Mouse (Mus musculus): ENCODE results near the gene Gm1123. TPM values are rescaled to one million over a fixed set of nuclear protein-coding genes. Genes with fewer than 3 reads are reported as not detected.

Gene Gm1123
- total RNA-seq (2021), result under 1 TPM; 0.22 to 0.38 TPM
- long read RNA-seq, experiment 1, result 0 reads
- long read RNA-seq, experiment 2, result 0 reads

GRCm38 (mm10) chr9:99035575-99035974, at the start of gene Gm1123:
Gene Gm1123, minus strand, starts transcription at chr9:99035715.
- no peak for DNase-seq (ENCODE audit: low spot score in 2 of 2)
- Histone ChIP-seq H3K4me3 (no peak within 1 kb of the TSS), H3K27ac (peak within 1 kb of the TSS; percentile 70)
- no peak for TF ChIP-seq CTCF (conservative IDR thresholded peaks at IDR 0.05)

DNA sequence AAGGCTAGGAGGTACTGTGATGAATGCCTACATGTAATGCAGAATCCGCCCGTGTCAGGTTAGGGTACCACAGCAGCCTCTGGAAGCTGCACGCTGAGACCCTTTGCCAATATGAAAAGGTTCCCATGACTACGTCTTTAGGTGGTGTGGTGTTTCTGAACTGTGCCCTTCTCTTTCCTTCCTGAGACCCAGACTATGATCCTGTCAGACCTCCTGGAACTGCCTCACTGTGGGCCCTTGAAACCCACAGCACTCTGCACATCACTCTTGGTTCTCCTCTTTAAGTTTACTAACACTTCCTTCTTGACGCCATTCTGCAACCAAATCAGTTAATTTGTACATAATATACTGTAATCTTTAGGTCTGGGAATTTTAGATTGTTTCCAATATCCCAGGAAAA, 46.2 kb upstream of the Gm1123 start:
- no peak for DNase-seq (ENCODE audit: low spot score in 2 of 2)
- H3K4me3 ChIP-seq, result no peak overlapping the region
- TF ChIP-seq CTCF (conservative IDR thresholded peaks at IDR 0.05), result no peak
- H3K27ac ChIP-seq, result no peak overlapping the region

GRCm38 (mm10) chr9:99081308-99081707, 45.8 kb upstream of the Gm1123 start:
- H3K4me3 ChIP-seq, result no peak overlapping the region
- DNase-seq (ENCODE audit: low spot score in 2 of 2), result peak in 1 of 2 experiments; percentile 22
- no peak for TF ChIP-seq CTCF (conservative IDR thresholded peaks at IDR 0.05)

GRCm38 (mm10) chr9:99080657-99081056, 45.1 kb upstream of the Gm1123 start:
- TF ChIP-seq CTCF (conservative IDR thresholded peaks at IDR 0.05), result peak; percentile 44
- Histone ChIP-seq H3K27ac (no peak overlapping the region), H3K4me3 (no peak overlapping the region)
- DNase-seq (ENCODE audit: low spot score in 2 of 2), result no peak

More at GRCm38 (mm10) chr9:99081308-99081707, 45.8 kb upstream of the Gm1123 start:
- no peak overlapping the region for H3K27ac ChIP-seq

DNA sequence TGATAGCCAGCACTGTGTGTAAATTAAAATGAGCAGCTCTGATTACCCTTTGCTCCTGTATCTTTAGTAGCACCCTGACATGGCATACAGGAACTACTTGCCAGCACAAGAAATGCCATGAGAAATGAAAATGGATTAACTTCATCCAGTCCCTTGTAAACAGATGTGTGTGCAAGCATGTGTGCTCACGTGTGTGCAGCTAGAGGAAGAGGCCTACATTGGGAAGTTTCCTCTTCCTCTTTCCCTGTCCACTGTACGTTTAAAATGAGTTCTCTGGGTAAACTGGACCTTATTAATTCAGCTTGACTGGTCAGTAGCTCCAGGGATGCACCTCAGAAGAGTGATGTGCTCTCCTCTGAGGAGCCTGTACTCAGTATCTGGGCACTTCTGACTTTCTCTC, 38.9 kb upstream of the Gm1123 start:
- DNase-seq (ENCODE audit: low spot score in 2 of 2), result no peak
- TF ChIP-seq CTCF (conservative IDR thresholded peaks at IDR 0.05), result no peak
- H3K27ac ChIP-seq, result no peak overlapping the region
- no peak overlapping the region for H3K4me3 ChIP-seq

- no peak overlapping the region for H3K27ac ChIP-seq
- TF ChIP-seq CTCF (conservative IDR thresholded peaks at IDR 0.05), result no peak
- H3K4me3 ChIP-seq, result no peak overlapping the region
- DNase-seq (ENCODE audit: low spot score in 2 of 2), result no peak
Observed at GRCm38 (mm10) chr9:99072538-99072937, 37.0 kb upstream of the Gm1123 start.

- Histone ChIP-seq H3K4me3 (no peak overlapping the region), H3K27ac (peak overlapping the region; percentile 60; the same call in 1 of the 2 replicates)
- no peak for TF ChIP-seq CTCF (conservative IDR thresholded peaks at IDR 0.05)
- peak in 1 of 2 experiments; percentile 40 for DNase-seq (ENCODE audit: low spot score in 2 of 2)
Observed at GRCm38 (mm10) chr9:99065311-99065710, 29.8 kb upstream of the Gm1123 start.

GRCm38 (mm10) chr9:99064216-99064615, 28.7 kb upstream of the Gm1123 start:
- Histone ChIP-seq H3K4me3 (no peak overlapping the region), H3K27ac (no peak overlapping the region)
- peak in 1 of 2 experiments; percentile 23 for DNase-seq (ENCODE audit: low spot score in 2 of 2)
- peak; percentile 84 for TF ChIP-seq CTCF (conservative IDR thresholded peaks at IDR 0.05)

DNA sequence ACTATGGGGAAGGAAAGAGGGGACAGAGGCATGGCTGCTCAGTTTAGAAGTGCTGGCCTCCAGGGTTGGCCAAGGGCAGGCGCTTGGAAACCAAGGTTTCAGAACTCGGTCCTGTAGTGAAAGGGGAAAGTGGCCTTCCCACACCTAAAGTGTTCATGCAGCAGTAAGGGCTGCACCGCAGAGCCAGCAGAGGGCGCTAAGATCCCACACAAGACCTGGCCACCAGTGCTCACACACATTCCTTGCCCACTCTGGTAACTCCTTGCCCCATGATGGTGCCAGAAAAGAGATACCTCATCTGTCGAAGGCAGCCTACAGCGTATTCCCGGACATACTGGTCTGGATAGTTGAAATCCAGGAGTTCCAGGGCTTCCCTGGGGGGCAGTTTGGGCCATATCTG, 27.0 kb upstream of the Gm1123 start:
- Histone ChIP-seq H3K4me3 (no peak overlapping the region), H3K27ac (no peak overlapping the region)
- DNase-seq (ENCODE audit: low spot score in 2 of 2), result peak; percentile 69 to 86
- peak; percentile 98 for TF ChIP-seq CTCF (conservative IDR thresholded peaks at IDR 0.05)

- Histone ChIP-seq H3K27ac (peak overlapping the region; percentile 24; the same call in 1 of the 2 replicates), H3K4me3 (no peak overlapping the region)
- no peak for TF ChIP-seq CTCF (conservative IDR thresholded peaks at IDR 0.05)
- peak in 1 of 2 experiments; percentile 21 for DNase-seq (ENCODE audit: low spot score in 2 of 2)
Observed at GRCm38 (mm10) chr9:99057751-99058150, 22.2 kb upstream of the Gm1123 start.

DNA sequence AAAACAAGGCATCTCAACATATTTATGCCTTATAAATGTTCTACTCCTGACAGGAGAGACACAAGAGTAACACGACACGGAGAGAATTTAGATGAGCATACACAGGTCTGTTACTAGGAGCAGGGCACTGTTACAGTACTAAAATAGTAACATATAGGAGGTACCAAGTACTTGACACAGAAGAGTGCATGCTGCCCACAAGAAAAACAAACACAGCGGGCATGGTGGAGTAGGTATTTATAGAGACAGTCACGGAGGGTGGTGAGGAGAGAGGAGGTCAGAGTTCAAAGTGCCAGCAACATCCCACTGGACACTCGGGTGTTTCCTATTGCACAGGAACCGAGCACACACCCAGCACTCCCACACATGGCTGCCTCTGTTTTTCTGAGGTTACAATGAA, 14.2 kb upstream of the Gm1123 start:
- H3K27ac ChIP-seq, result peak overlapping the region; percentile 61
- H3K4me3 ChIP-seq, result no peak overlapping the region
- no peak for DNase-seq (ENCODE audit: low spot score in 2 of 2)
- no peak for TF ChIP-seq CTCF (conservative IDR thresholded peaks at IDR 0.05)

DNA sequence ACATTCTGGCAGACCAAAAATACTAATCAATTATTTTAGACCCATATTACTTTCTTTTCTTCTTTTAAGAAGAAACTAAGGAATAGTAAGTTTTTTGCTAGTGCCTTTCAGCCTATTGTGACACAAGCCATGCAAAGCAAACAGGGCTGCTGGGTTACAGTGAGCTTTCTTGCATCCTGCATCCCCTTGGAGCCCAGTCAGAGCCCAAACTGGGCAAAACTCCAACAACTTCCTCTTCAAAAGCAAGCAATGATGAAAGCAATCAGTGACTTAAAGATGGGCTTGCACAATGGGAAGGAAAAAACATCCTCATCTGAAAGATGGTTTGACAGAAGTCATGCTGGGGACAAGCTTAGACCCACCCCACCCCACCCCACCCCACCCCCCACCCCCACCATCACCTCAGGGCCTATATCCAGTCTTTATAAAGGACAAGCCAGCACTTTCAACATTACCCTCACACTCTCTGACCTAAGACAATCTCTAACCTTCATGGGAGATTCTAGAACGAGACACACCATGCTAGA, 13.3 kb upstream of the Gm1123 start:
- no peak for TF ChIP-seq CTCF (conservative IDR thresholded peaks at IDR 0.05)
- no peak for DNase-seq (ENCODE audit: low spot score in 2 of 2)

DNA sequence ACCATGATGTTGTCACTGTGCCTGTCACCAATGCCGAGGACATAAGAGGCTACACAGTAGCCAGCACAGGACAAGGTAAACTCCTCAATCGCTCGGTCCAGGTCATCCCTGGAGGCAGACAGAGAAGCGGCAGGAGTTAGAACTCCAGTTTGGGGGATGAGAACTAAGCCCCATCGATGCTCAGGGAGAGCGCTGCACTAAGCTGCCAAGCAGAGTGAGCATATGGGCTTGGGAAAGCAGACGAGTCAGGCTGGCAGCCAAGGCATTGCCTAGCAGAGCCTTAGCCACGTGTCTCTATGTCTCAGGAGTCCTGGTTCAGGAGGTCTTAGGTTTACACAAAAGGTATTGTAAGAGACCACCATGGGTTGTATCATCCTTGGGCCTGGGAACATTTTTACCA, 9.2 kb upstream of the Gm1123 start:
- no peak for TF ChIP-seq CTCF (conservative IDR thresholded peaks at IDR 0.05)
- peak overlapping the region; percentile 6; the same call in 1 of the 2 replicates for H3K4me3 ChIP-seq
- DNase-seq (ENCODE audit: low spot score in 2 of 2), result peak; percentile 60 to 64
- peak overlapping the region; percentile 81 for H3K27ac ChIP-seq

More for the DNA sequence above, 13.3 kb upstream of the Gm1123 start:
- Histone ChIP-seq H3K27ac (peak overlapping the region; percentile 61), H3K4me3 (no peak overlapping the region)

DNA sequence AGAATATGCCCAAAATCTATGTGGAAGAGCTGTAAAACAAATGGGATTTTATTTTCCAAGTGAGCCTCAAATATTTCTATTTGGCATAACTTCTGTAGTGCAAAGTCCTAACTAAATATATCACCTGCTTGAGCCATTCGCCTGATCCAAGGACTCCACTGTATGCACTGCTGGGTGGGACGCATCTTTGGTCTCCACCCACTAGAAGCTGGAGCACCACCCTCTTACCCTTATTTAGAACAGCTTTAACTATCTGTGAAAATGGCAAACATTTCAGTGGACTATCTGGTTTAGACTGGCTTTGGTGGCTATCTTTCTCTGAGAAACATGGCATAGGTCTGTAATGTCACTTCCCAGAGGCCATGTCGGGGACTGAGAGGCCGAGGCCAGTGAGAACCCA, 7.1 kb upstream of the Gm1123 start:
- no peak for TF ChIP-seq CTCF (conservative IDR thresholded peaks at IDR 0.05)
- Histone ChIP-seq H3K4me3 (no peak overlapping the region), H3K27ac (no peak overlapping the region)
- DNase-seq (ENCODE audit: low spot score in 2 of 2), result no peak
